Mouse (Mus musculus): Measurements from ENCODE around the gene Osgin1.
A peak's percentile ranks its signal among the peaks of the same experiment; 100 is the strongest.

Gene Osgin1

GRCm38 (mm10) chr8:119428766-119429327, 5.1 kb upstream of the Osgin1 start:
- no peak for DNase-seq (ENCODE audit: low read depth, low spot score)
- Histone ChIP-seq H3K27me3 (ENCODE audit: control insufficient read depth, insufficient read depth, low read length, poor library complexity, severe bottlenecking) (no peaks in the 10 kb centered on the region), H3K36me3 (ENCODE audit: control insufficient read depth, insufficient read depth, low read length, poor library complexity, severe bottlenecking) (no peaks in the 10 kb centered on the region)

- no peak for DNase-seq (ENCODE audit: low read depth, low spot score)
- Histone ChIP-seq H3K27me3 (ENCODE audit: control insufficient read depth, insufficient read depth, low read length, poor library complexity, severe bottlenecking) (no peaks in the 10 kb centered on the region), H3K36me3 (ENCODE audit: control insufficient read depth, insufficient read depth, low read length, poor library complexity, severe bottlenecking) (no peaks in the 10 kb centered on the region)
Measured at GRCm38 (mm10) chr8:119429552-119429951, 4.4 kb upstream of the Osgin1 start.

- no peak for DNase-seq (ENCODE audit: low read depth, low spot score)
- Histone ChIP-seq H3K36me3 (ENCODE audit: control insufficient read depth, insufficient read depth, low read length, poor library complexity, severe bottlenecking) (no peaks in the 10 kb centered on the region), H3K27me3 (ENCODE audit: control insufficient read depth, insufficient read depth, low read length, poor library complexity, severe bottlenecking) (no peaks in the 10 kb centered on the region)
Measured at GRCm38 (mm10) chr8:119430250-119430649, 3.7 kb upstream of the Osgin1 start.

GRCm38 (mm10) chr8:119430690-119431089, 3.2 kb upstream of the Osgin1 start:
- no peak for DNase-seq (ENCODE audit: low read depth, low spot score)
- Histone ChIP-seq H3K27me3 (ENCODE audit: control insufficient read depth, insufficient read depth, low read length, poor library complexity, severe bottlenecking) (no peaks in the 10 kb centered on the region), H3K36me3 (ENCODE audit: control insufficient read depth, insufficient read depth, low read length, poor library complexity, severe bottlenecking) (no peaks in the 10 kb centered on the region)

- DNase-seq (ENCODE audit: low read depth, low spot score), result no peak
- H3K36me3 ChIP-seq (ENCODE audit: control insufficient read depth, insufficient read depth, low read length, poor library complexity, severe bottlenecking), result no peaks in the 10 kb centered on the region
- no peaks in the 10 kb centered on the region for H3K27me3 ChIP-seq (ENCODE audit: control insufficient read depth, insufficient read depth, low read length, poor library complexity, severe bottlenecking)
Measured at GRCm38 (mm10) chr8:119432372-119432771, 1.6 kb upstream of the Osgin1 start.

- Histone ChIP-seq H3K36me3 (ENCODE audit: control insufficient read depth, insufficient read depth, low read length, poor library complexity, severe bottlenecking) (no peaks in the 10 kb centered on the region), H3K27me3 (ENCODE audit: control insufficient read depth, insufficient read depth, low read length, poor library complexity, severe bottlenecking) (no peaks in the 10 kb centered on the region)
- no peak for DNase-seq (ENCODE audit: low read depth, low spot score)
Measured at GRCm38 (mm10) chr8:119434569-119434968, 645 bp downstream of the Osgin1 start.

- no peak for DNase-seq (ENCODE audit: low read depth, low spot score)
- no peaks in the 10 kb centered on the region for H3K27me3 ChIP-seq (ENCODE audit: control insufficient read depth, insufficient read depth, low read length, poor library complexity, severe bottlenecking)
- H3K36me3 ChIP-seq (ENCODE audit: control insufficient read depth, insufficient read depth, low read length, poor library complexity, severe bottlenecking), result no peaks in the 10 kb centered on the region
Measured at GRCm38 (mm10) chr8:119435527-119435926, 1.6 kb downstream of the Osgin1 start.

- DNase-seq (ENCODE audit: low read depth, low spot score), result no peak
- H3K36me3 ChIP-seq (ENCODE audit: control insufficient read depth, insufficient read depth, low read length, poor library complexity, severe bottlenecking), result no peaks in the 10 kb centered on the region
- no peaks in the 10 kb centered on the region for H3K27me3 ChIP-seq (ENCODE audit: control insufficient read depth, insufficient read depth, low read length, poor library complexity, severe bottlenecking)
Measured at GRCm38 (mm10) chr8:119436331-119436730, 2.4 kb downstream of the Osgin1 start.

GRCm38 (mm10) chr8:119436933-119437332, 3.0 kb downstream of the Osgin1 start:
- H3K36me3 ChIP-seq (ENCODE audit: control insufficient read depth, insufficient read depth, low read length, poor library complexity, severe bottlenecking), result no peaks in the 10 kb centered on the region
- peak; percentile 58 for DNase-seq (ENCODE audit: low read depth, low spot score)
- H3K27me3 ChIP-seq (ENCODE audit: control insufficient read depth, insufficient read depth, low read length, poor library complexity, severe bottlenecking), result no peaks in the 10 kb centered on the region

- DNase-seq (ENCODE audit: low read depth, low spot score), result peak; percentile 62
- Histone ChIP-seq H3K27me3 (ENCODE audit: control insufficient read depth, insufficient read depth, low read length, poor library complexity, severe bottlenecking) (no peaks in the 10 kb centered on the region), H3K36me3 (ENCODE audit: control insufficient read depth, insufficient read depth, low read length, poor library complexity, severe bottlenecking) (no peaks in the 10 kb centered on the region)
Measured at GRCm38 (mm10) chr8:119437506-119437905, 3.6 kb downstream of the Osgin1 start.

- Histone ChIP-seq H3K36me3 (ENCODE audit: control insufficient read depth, insufficient read depth, low read length, poor library complexity, severe bottlenecking) (no peaks in the 10 kb centered on the region), H3K27me3 (ENCODE audit: control insufficient read depth, insufficient read depth, low read length, poor library complexity, severe bottlenecking) (no peaks in the 10 kb centered on the region)
- no peak for DNase-seq (ENCODE audit: low read depth, low spot score)
Measured at GRCm38 (mm10) chr8:119438876-119439275, 5.0 kb downstream of the Osgin1 start.

- H3K27me3 ChIP-seq (ENCODE audit: control insufficient read depth, insufficient read depth, low read length, poor library complexity, severe bottlenecking), result no peaks in the 10 kb centered on the region
- H3K36me3 ChIP-seq (ENCODE audit: control insufficient read depth, insufficient read depth, low read length, poor library complexity, severe bottlenecking), result no peaks in the 10 kb centered on the region
- no peak for DNase-seq (ENCODE audit: low read depth, low spot score)
Measured at GRCm38 (mm10) chr8:119439424-119439823, 5.5 kb downstream of the Osgin1 start.

- H3K27me3 ChIP-seq (ENCODE audit: control insufficient read depth, insufficient read depth, low read length, poor library complexity, severe bottlenecking), result no peaks in the 10 kb centered on the region
- DNase-seq (ENCODE audit: low read depth, low spot score), result no peak
- no peaks in the 10 kb centered on the region for H3K36me3 ChIP-seq (ENCODE audit: control insufficient read depth, insufficient read depth, low read length, poor library complexity, severe bottlenecking)
Measured at GRCm38 (mm10) chr8:119439893-119440249, 5.9 kb downstream of the Osgin1 start.

- Histone ChIP-seq H3K36me3 (ENCODE audit: control insufficient read depth, insufficient read depth, low read length, poor library complexity, severe bottlenecking) (no peaks in the 10 kb centered on the region), H3K27me3 (ENCODE audit: control insufficient read depth, insufficient read depth, low read length, poor library complexity, severe bottlenecking) (no peaks in the 10 kb centered on the region)
- DNase-seq (ENCODE audit: low read depth, low spot score), result peak; percentile 68
Measured at GRCm38 (mm10) chr8:119440250-119440951, 6.5 kb downstream of the Osgin1 start.

- no peaks in the 10 kb centered on the region for H3K36me3 ChIP-seq (ENCODE audit: control insufficient read depth, insufficient read depth, low read length, poor library complexity, severe bottlenecking)
- DNase-seq (ENCODE audit: low read depth, low spot score), result no peak
- no peaks in the 10 kb centered on the region for H3K27me3 ChIP-seq (ENCODE audit: control insufficient read depth, insufficient read depth, low read length, poor library complexity, severe bottlenecking)
Measured at GRCm38 (mm10) chr8:119440952-119441270, 7.0 kb downstream of the Osgin1 start.

GRCm38 (mm10) chr8:119442013-119442412, 8.1 kb downstream of the Osgin1 start:
- DNase-seq (ENCODE audit: low read depth, low spot score), result no peak
- Histone ChIP-seq H3K27me3 (ENCODE audit: control insufficient read depth, insufficient read depth, low read length, poor library complexity, severe bottlenecking) (no peaks in the 10 kb centered on the region), H3K36me3 (ENCODE audit: control insufficient read depth, insufficient read depth, low read length, poor library complexity, severe bottlenecking) (no peaks in the 10 kb centered on the region)

Measured in splenic B cell, adult 2 months (primary cell).